Mouse (Mus musculus): ENCODE measurements around the gene Mtmr12. TPM values are rescaled to one million over a fixed set of nuclear protein-coding genes. Genes with fewer than 3 reads are reported as not detected.
"Not testable (repeated sequence)": the region's sequence is repeated elsewhere in the genome, so short reads cannot be mapped to it uniquely, and the experiment has no call there.

Mtmr12 gene
- polyA plus RNA-seq, 1 experiment, result 30.0 TPM

- TF ChIP-seq CTCF (IDR thresholded peaks at IDR 0.05; ENCODE audit: low read depth, low read length) (no peak), POLR2A (IDR thresholded peaks at IDR 0.05; ENCODE audit: borderline replicate concordance, low read depth, low read length) (no peak)
- no peak overlapping the region for H3K27ac ChIP-seq (ENCODE audit: insufficient read depth, low read depth, low read length)
- H3K4me1 ChIP-seq (ENCODE audit: control insufficient read depth, insufficient read depth, low read length), result peaks cover 8% of the 10 kb centered on the region
- no peak overlapping the region for H3K4me3 ChIP-seq (ENCODE audit: insufficient read depth, low read length)
Measured at GRCm38 (mm10) chr15:12200021-12200420, 4.8 kb upstream of the Mtmr12 start.

- TF ChIP-seq CTCF (IDR thresholded peaks at IDR 0.05; ENCODE audit: low read depth, low read length) (no peak), POLR2A (IDR thresholded peaks at IDR 0.05; ENCODE audit: borderline replicate concordance, low read depth, low read length) (no peak)
- no peak overlapping the region for H3K4me3 ChIP-seq (ENCODE audit: insufficient read depth, low read length)
Measured at GRCm38 (mm10) chr15:12201856-12202255, 3.0 kb upstream of the Mtmr12 start.

GRCm38 (mm10) chr15:12202456-12202855 is 2.4 kb upstream of the Mtmr12 start:
- Histone ChIP-seq H3K4me1 (ENCODE audit: control insufficient read depth, insufficient read depth, low read length) (peaks cover 22% of the 10 kb centered on the region), H3K4me3 (ENCODE audit: insufficient read depth, low read length) (no peak overlapping the region), H3K27ac (ENCODE audit: insufficient read depth, low read depth, low read length) (no peak overlapping the region)
- TF ChIP-seq CTCF (IDR thresholded peaks at IDR 0.05; ENCODE audit: low read depth, low read length), result no peak
- no peak for TF ChIP-seq POLR2A (IDR thresholded peaks at IDR 0.05; ENCODE audit: borderline replicate concordance, low read depth, low read length)

More at GRCm38 (mm10) chr15:12201856-12202255, 3.0 kb upstream of the Mtmr12 start:
- peaks cover 16% of the 10 kb centered on the region for H3K4me1 ChIP-seq (ENCODE audit: control insufficient read depth, insufficient read depth, low read length)
- no peak overlapping the region for H3K27ac ChIP-seq (ENCODE audit: insufficient read depth, low read depth, low read length)

GRCm38 (mm10) chr15:12203008-12203407 is 1.8 kb upstream of the Mtmr12 start:
- H3K4me3 ChIP-seq (ENCODE audit: insufficient read depth, low read length); H3K27ac ChIP-seq (ENCODE audit: insufficient read depth, low read depth, low read length): not testable (repeated sequence)
- H3K4me1 ChIP-seq (ENCODE audit: control insufficient read depth, insufficient read depth, low read length), result peaks cover 27% of the 10 kb centered on the region

GRCm38 (mm10) chr15:12203512-12204318 is 1.1 kb upstream of the Mtmr12 start:
- Histone ChIP-seq H3K4me3 (ENCODE audit: insufficient read depth, low read length) (peak overlapping the region; percentile 55), H3K27ac (ENCODE audit: insufficient read depth, low read depth, low read length) (peak overlapping the region; percentile 81), H3K4me1 (ENCODE audit: control insufficient read depth, insufficient read depth, low read length) (peaks cover 34% of the 10 kb centered on the region)
- no peak for TF ChIP-seq POLR2A (IDR thresholded peaks at IDR 0.05; ENCODE audit: borderline replicate concordance, low read depth, low read length)
- TF ChIP-seq CTCF (IDR thresholded peaks at IDR 0.05; ENCODE audit: low read depth, low read length), result no peak

GRCm38 (mm10) chr15:12205160-12205901 is 503 bp downstream of the Mtmr12 start:
- TF ChIP-seq POLR2A (IDR thresholded peaks at IDR 0.05; ENCODE audit: borderline replicate concordance, low read depth, low read length) (no peak), CTCF (IDR thresholded peaks at IDR 0.05; ENCODE audit: low read depth, low read length) (no peak)
- peaks cover 40% of the 10 kb centered on the region for H3K4me1 ChIP-seq (ENCODE audit: control insufficient read depth, insufficient read depth, low read length)
- H3K27ac ChIP-seq (ENCODE audit: insufficient read depth, low read depth, low read length), result peak overlapping the region; percentile 62
- peak overlapping the region; percentile 90 for H3K4me3 ChIP-seq (ENCODE audit: insufficient read depth, low read length)

GRCm38 (mm10) chr15:12205902-12206645 is 1.2 kb downstream of the Mtmr12 start:
- TF ChIP-seq POLR2A (IDR thresholded peaks at IDR 0.05; ENCODE audit: borderline replicate concordance, low read depth, low read length), result no peak
- TF ChIP-seq CTCF (IDR thresholded peaks at IDR 0.05; ENCODE audit: low read depth, low read length), result no peak
- Histone ChIP-seq H3K4me3 (ENCODE audit: insufficient read depth, low read length) (peak overlapping the region; percentile 90), H3K4me1 (ENCODE audit: control insufficient read depth, insufficient read depth, low read length) (peaks cover 46% of the 10 kb centered on the region), H3K27ac (ENCODE audit: insufficient read depth, low read depth, low read length) (no peak overlapping the region)

- Histone ChIP-seq H3K4me1 (ENCODE audit: control insufficient read depth, insufficient read depth, low read length) (peaks cover 48% of the 10 kb centered on the region), H3K27ac (ENCODE audit: insufficient read depth, low read depth, low read length) (no peak overlapping the region), H3K4me3 (ENCODE audit: insufficient read depth, low read length) (no peak overlapping the region)
- TF ChIP-seq CTCF (IDR thresholded peaks at IDR 0.05; ENCODE audit: low read depth, low read length) (no peak), POLR2A (IDR thresholded peaks at IDR 0.05; ENCODE audit: borderline replicate concordance, low read depth, low read length) (no peak)
Measured at GRCm38 (mm10) chr15:12206646-12207222, 1.9 kb downstream of the Mtmr12 start.

- TF ChIP-seq CTCF (IDR thresholded peaks at IDR 0.05; ENCODE audit: low read depth, low read length) (no peak), POLR2A (IDR thresholded peaks at IDR 0.05; ENCODE audit: borderline replicate concordance, low read depth, low read length) (no peak)
- Histone ChIP-seq H3K27ac (ENCODE audit: insufficient read depth, low read depth, low read length) (no peak overlapping the region), H3K4me3 (ENCODE audit: insufficient read depth, low read length) (no peak overlapping the region), H3K4me1 (ENCODE audit: control insufficient read depth, insufficient read depth, low read length) (peaks cover 56% of the 10 kb centered on the region)
Measured at GRCm38 (mm10) chr15:12207556-12208090, 2.8 kb downstream of the Mtmr12 start.
